Mouse (Mus musculus) spleen, embryonic (tissue): Measurements from ENCODE around the gene Gm17509.

Source experiments
- CTCF ChIA-PET: fragments of 350-600 bp; sonication (Branson Sonifier 250); formaldehyde crosslinking; loops from one replicate; lab custom pipeline; 2022; lab: Charles Lee

Gene Gm17509

GRCm38 (mm10) chr13:117220501-117221321, at the start of gene Gm17509:
Gene Gm17509, minus strand, starts transcription at chr13:117221075.
- CTCF ChIA-PET = interaction anchor here (1.0 kb wide), 1 partner anchor 17 kb away, joined by 6 read pairs; no protein-coding TSS in a partner anchor

- CTCF ChIA-PET = interaction anchor here (0.5 to 0.6 kb wide), 2 partner anchors 14 to 19 kb away, joined by 3 to 5 read pairs; no protein-coding TSS in a partner anchor
These were observed 47.1 kb upstream of the Gm17509 start for GRCm38 (mm10) chr13:117267963-117268362.

GRCm38 (mm10) chr13:117266156-117266555, 45.3 kb upstream of the Gm17509 start:
- CTCF ChIA-PET = no interaction called here

- CTCF ChIA-PET = interaction anchor here (0.8 kb wide), 1 partner anchor 26 kb away, joined by 3 read pairs; no protein-coding TSS in a partner anchor
These were observed 39.8 kb upstream of the Gm17509 start for GRCm38 (mm10) chr13:117260704-117261103.

- CTCF ChIA-PET = interaction anchor here (0.5 kb wide), 1 partner anchor 39 kb away, joined by 3 read pairs; no protein-coding TSS in a partner anchor
These were observed 21.7 kb upstream of the Gm17509 start for GRCm38 (mm10) chr13:117242621-117243020.

- CTCF ChIA-PET = interaction anchor here (0.5 to 0.6 kb wide), 2 partner anchors 39 to 46 kb away, joined by 3 to 5 read pairs; no protein-coding TSS in a partner anchor
These were observed 21.2 kb upstream of the Gm17509 start for GRCm38 (mm10) chr13:117242063-117242462.

- CTCF ChIA-PET = interaction anchor here (0.9 kb wide), 1 partner anchor 36 kb away, joined by 3 read pairs; no protein-coding TSS in a partner anchor
These were observed 16.2 kb upstream of the Gm17509 start for GRCm38 (mm10) chr13:117237111-117237510.

GRCm38 (mm10) chr13:117235530-117236212, 14.8 kb upstream of the Gm17509 start:
- CTCF ChIA-PET = no interaction called here

GRCm38 (mm10) chr13:117234486-117234885, 13.6 kb upstream of the Gm17509 start:
- CTCF ChIA-PET = no interaction called here

GRCm38 (mm10) chr13:117233808-117234207, 12.9 kb upstream of the Gm17509 start:
- CTCF ChIA-PET = no interaction called here

- CTCF ChIA-PET = interaction anchor here (0.6 kb wide), 2 partner anchors 27 to 436 kb away, joined by 3 to 6 read pairs; no protein-coding TSS in a partner anchor
These were observed 9.7 kb upstream of the Gm17509 start for GRCm38 (mm10) chr13:117230371-117231110.

GRCm38 (mm10) chr13:117225561-117225960, 4.7 kb upstream of the Gm17509 start:
- CTCF ChIA-PET = no interaction called here

- CTCF ChIA-PET = no interaction called here
These were observed 4.0 kb upstream of the Gm17509 start for GRCm38 (mm10) chr13:117224901-117225300.

GRCm38 (mm10) chr13:117223125-117223524, 2.2 kb upstream of the Gm17509 start:
- CTCF ChIA-PET = interaction anchor here (0.5 kb wide), 1 partner anchor 16 kb away, joined by 4 read pairs; no protein-coding TSS in a partner anchor

GRCm38 (mm10) chr13:117219871-117220500, 889 bp downstream of the Gm17509 start:
- CTCF ChIA-PET = interaction anchor here (1.0 kb wide), 1 partner anchor 17 kb away, joined by 6 read pairs; no protein-coding TSS in a partner anchor

- CTCF ChIA-PET = interaction anchor here (0.7 kb wide), 1 partner anchor 64 kb away, joined by 5 read pairs; no protein-coding TSS in a partner anchor
These were observed 2.8 kb downstream of the Gm17509 start for GRCm38 (mm10) chr13:117218092-117218491.

GRCm38 (mm10) chr13:117217621-117218020, 3.3 kb downstream of the Gm17509 start:
- CTCF ChIA-PET = interaction anchor here (0.7 kb wide), 1 partner anchor 65 kb away, joined by 5 read pairs; no protein-coding TSS in a partner anchor

GRCm38 (mm10) chr13:117216752-117217363, 4.0 kb downstream of the Gm17509 start:
- CTCF ChIA-PET = no interaction called here

GRCm38 (mm10) chr13:117216126-117216525, 4.7 kb downstream of the Gm17509 start:
- CTCF ChIA-PET = interaction anchor here (0.5 to 0.6 kb wide), 2 partner anchors 73 to 75 kb away, joined by 3 to 10 read pairs; no protein-coding TSS in a partner anchor

GRCm38 (mm10) chr13:117215481-117215880, 5.4 kb downstream of the Gm17509 start:
- CTCF ChIA-PET = interaction anchor here (0.5 to 1.3 kb wide), 4 partner anchors 12 to 509 kb away, joined by 3 to 5 read pairs (median 3); no protein-coding TSS in a partner anchor
